Mouse (Mus musculus): Measurements from ENCODE around the gene Olfr913.

DNA sequence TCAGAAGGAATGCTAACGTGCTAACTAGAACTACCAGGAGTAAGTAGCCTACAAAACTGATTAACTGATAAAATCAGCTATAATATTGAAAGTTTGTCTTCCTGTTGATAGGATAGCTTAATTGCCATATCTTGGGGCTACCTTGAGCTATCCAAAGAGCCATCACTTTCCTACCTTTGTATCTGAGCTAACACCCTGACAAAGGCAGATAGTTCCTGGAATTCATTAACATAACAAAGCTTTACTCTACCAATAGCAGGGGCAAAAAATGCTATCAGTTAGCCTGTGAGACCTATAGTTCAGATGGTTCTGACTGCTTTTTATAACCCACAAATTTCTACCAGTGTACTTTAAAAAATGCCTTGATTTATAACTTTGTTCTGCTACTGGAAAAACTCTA, 1.5 kb upstream of the Olfr913 start:
- TF ChIP-seq POLR2A (IDR thresholded peaks at IDR 0.05; ENCODE audit: low read depth, low read length) (no peak), CTCF (IDR thresholded peaks at IDR 0.05; ENCODE audit: borderline replicate concordance, insufficient read depth, low read length) (no peak)
